Mouse (Mus musculus) hindbrain, embryonic 12.5 days (tissue): ENCODE results near the gene Rabggta. TPM values are rescaled to one million over a fixed set of nuclear protein-coding genes. Genes with fewer than 3 reads are reported as not detected.
A peak's percentile ranks its signal among the peaks of the same experiment; 100 is the strongest.

Source experiments
- ATAC-seq: fragments of 200-750 bp; cut with Nextera tagmentation; 2 replicates; pipeline ENCODE4 v1.8.0; 2017; ENCODE audit warnings: moderate TSS enrichment; ENCODE audit not compliant: low FRiP score
- H3K27ac ChIP-seq: fragments of 300-500 bp; sonication (generic); 2 replicates; pipeline ENCODE4 v1.5.1; 2016; ENCODE audit warnings: mild to moderate bottlenecking
- H3K27me3 ChIP-seq: fragments of 300-500 bp; sonication (generic); 2 replicates; pipeline ENCODE4 v1.6.1; 2016; ENCODE audit warnings: mild to moderate bottlenecking
- H3K36me3 ChIP-seq: fragments of 300-500 bp; sonication (generic); 2 replicates; pipeline ENCODE4 v1.6.1; 2016; ENCODE audit warnings: mild to moderate bottlenecking
- H3K4me1 ChIP-seq: fragments of 300-500 bp; sonication (generic); 2 replicates; pipeline ENCODE4 v1.6.1; 2016
- H3K4me2 ChIP-seq: fragments of 300-500 bp; sonication (generic); replicated peaks from 2 replicates; pipeline ENCODE4 v1.6.1; 2016; ENCODE audit warnings: mild to moderate bottlenecking
- H3K4me3 ChIP-seq: fragments of 300-500 bp; sonication (generic); 2 replicates; pipeline ENCODE4 v1.5.1; 2016; ENCODE audit warnings: mild to moderate bottlenecking
- H3K9ac ChIP-seq: fragments of 300-500 bp; sonication (generic); 2 replicates; pipeline ENCODE4 v1.6.1; 2016; ENCODE audit warnings: mild to moderate bottlenecking, moderate library complexity
- H3K9me3 ChIP-seq: fragments of 300-500 bp; sonication (generic); replicated peaks from 2 replicates; pipeline ENCODE4 v1.6.1; 2016; ENCODE audit warnings: mild to moderate bottlenecking
- WGBS: fragments of 180-500 bp; shearing (Covaris S2); methylation state at CpG from one replicate; pipeline ENCODE4 v1.1.7; 2016; 5-methylcytosine and 5-hydroxymethylcytosine counted together
- polyA plus RNA-seq: library from polyadenylated mRNA; unstranded; fragments of >200 nt; fragmentation: Nextera tagmentation; extraction: Ambion mirVana; gene quantifications from 2 replicates; pipeline ENCODE4 v1.2.1, GENCODE M21; 2016

Gene Rabggta
- polyA plus RNA-seq, 1 experiment from 2014 or later, result 38.1 TPM

DNA sequence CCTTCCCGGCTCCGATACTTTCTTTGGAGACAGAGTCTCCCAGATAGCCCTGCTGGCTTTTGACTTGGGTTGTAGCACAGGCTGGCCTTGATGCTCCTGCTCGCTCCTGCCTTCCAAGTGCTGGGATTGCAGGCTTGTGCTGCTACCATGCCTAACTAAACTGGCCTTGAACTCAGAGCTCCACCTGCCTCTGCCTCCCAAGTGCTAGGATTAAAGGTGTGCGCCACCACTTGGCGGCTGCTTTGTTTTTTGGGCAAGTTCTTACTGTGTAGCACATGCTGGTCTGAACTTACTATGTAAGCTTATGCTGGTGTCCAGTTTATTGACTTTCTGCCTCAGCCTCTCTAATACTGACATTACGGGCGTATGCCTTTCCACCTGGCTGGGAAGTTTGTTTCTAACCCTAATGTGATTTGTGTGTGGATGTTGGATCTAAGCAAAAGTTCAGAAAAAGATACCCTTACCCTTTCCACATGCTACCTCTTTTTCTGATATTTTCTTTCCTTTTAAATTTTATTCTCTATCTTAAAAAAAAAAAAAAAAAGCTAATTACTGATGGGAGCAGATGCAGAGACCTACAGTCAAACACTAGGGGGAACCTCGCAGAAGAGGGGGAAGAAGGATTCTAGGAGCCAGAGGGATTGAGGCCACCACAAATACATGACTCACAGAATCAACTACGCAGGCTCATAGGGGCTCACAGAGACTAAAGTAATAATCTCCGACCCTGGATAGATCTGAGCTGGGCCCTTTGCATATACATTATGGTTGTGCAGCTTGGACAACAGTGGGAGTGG lies 25.2 kb upstream of the Rabggta start:
- H3K36me3 ChIP-seq, result peaks cover 37% of the 10 kb centered on the region
- no peaks in the 10 kb centered on the region for H3K27me3 ChIP-seq
- WGBS, result 93% methylated on average over 10 of the region's 10 CpGs
- no peak for ATAC-seq
- H3K4me1 ChIP-seq, result peaks cover 24% of the 10 kb centered on the region
- peak overlapping the region; percentile 99 for H3K4me2 ChIP-seq
- no peak overlapping the region for H3K9ac ChIP-seq
- H3K4me3 ChIP-seq, result peak overlapping the region; percentile 93; the same call in 1 of the 2 replicates
- no peaks in the 10 kb centered on the region for H3K9me3 ChIP-seq
- no peak overlapping the region for H3K27ac ChIP-seq

DNA sequence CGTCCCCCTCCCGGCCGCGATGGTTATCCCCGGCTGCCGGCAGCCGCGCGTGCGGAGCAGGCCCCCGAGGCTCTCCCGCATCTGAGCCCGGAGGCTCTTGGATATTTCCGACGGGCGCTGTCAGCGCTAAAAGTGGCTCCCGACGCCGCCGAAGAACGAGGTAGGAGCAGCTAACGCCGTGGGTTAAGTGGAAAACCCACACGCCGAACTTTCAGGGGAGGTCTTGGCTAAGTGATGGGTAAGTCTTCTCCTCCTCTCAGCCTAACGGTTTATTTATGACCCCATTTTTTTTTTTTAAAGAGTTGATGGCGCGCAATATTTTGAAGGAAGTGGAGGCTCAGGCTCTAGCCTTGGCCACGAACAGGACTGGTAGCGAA lies 23.8 kb upstream of the Rabggta start:
- H3K27ac ChIP-seq, result 0 out of 2 replicates have a peak overlapping the region, but pooled peaks have one; percentile 17
- H3K36me3 ChIP-seq, result peaks cover 24% of the 10 kb centered on the region
- peak overlapping the region; percentile 93 for H3K4me3 ChIP-seq
- peak overlapping the region; percentile 83 for H3K9ac ChIP-seq
- no peak for ATAC-seq
- no peaks in the 10 kb centered on the region for H3K9me3 ChIP-seq
- WGBS, result 0% methylated on average over 31 of the region's 31 CpGs
- peaks cover 24% of the 10 kb centered on the region for H3K4me1 ChIP-seq
- H3K4me2 ChIP-seq, result peak overlapping the region; percentile 99
- no peaks in the 10 kb centered on the region for H3K27me3 ChIP-seq

DNA sequence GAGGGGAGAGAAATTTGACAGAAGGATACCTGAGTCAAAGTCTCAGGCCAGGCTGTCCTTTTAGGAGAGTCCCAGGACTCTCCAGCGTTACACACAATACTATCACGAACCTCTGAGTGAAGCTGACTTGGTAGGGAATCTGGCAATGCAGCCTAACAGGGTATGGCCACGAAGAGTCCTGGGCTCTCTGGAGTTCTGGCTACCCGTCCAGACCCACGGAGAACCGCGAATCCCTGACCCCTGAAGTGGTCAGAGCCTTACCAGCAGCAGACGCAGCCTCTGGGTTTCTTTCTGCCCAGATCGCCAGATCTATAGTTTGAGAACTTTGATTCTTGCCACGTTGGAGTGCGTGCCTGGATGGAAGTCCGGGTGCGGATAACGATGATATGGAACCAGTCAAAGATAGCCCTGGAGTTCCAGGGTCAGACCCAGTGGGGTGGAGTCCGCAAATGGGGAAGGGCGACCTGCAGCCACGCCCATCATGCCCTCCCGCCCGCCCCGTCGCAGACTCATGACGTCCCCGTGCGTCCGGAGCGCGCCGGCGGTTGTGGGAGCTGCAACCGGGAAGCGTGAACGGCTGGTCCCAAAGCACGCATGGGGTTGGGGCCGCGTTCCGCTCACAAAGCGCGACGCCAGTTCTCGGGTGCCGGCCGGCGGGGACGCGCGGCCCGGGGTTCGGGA lies 23.3 kb upstream of the Rabggta start, which contains the start of the genes Dhrs1 and Nop9:
Dhrs1 (minus strand) TSS at position 511 of the 681 bp plus-strand sequence.
Nop9 (plus strand) TSS at position 514 of the 681 bp plus-strand sequence.
- Histone ChIP-seq H3K9ac (peak within 1 kb of the TSS; percentile 83), H3K36me3 (peaks cover 21% of the 10 kb centered on the region), H3K4me3 (peak within 1 kb of the TSS; percentile 93), H3K4me1 (peaks cover 24% of the 10 kb centered on the region), H3K27me3 (no peaks in the 10 kb centered on the region), H3K9me3 (no peaks in the 10 kb centered on the region), H3K27ac (0 out of 2 replicates have a peak within 1 kb of the TSS, but pooled peaks have one; percentile 17), H3K4me2 (peak within 1 kb of the TSS; percentile 99)
- peak; percentile 84 for ATAC-seq
- WGBS, result 1% methylated on average over 48 of the region's 48 CpGs

DNA sequence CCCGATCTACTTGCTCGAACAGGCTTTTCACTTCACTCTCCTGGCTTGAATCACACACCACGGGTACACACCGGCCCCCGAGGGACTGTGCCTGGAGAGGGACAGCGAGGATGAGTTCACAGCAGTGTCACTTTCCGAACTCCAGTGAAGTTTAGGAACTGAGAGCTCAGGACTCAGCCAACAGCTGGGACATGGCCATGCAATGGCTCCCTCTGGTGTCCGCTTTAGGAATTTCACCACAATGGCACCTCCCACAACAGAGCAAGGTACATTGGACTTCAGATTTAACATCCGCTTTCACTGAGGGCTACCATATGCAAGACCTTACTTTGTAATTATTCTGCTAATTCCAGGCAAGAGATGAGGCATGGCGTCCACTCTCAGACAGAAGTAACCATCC lies 21.6 kb upstream of the Rabggta start:
- H3K4me1 ChIP-seq, result peaks cover 24% of the 10 kb centered on the region
- peak; percentile 55 for ATAC-seq
- H3K27me3 ChIP-seq, result no peaks in the 10 kb centered on the region
- no peak overlapping the region for H3K27ac ChIP-seq
- H3K4me3 ChIP-seq, result no peak overlapping the region
- 22% methylated on average over 10 of the region's 10 CpGs for WGBS
- H3K36me3 ChIP-seq, result peaks cover 23% of the 10 kb centered on the region
- H3K9me3 ChIP-seq, result no peaks in the 10 kb centered on the region
- H3K4me2 ChIP-seq, result no peak overlapping the region
- no peak overlapping the region for H3K9ac ChIP-seq

DNA sequence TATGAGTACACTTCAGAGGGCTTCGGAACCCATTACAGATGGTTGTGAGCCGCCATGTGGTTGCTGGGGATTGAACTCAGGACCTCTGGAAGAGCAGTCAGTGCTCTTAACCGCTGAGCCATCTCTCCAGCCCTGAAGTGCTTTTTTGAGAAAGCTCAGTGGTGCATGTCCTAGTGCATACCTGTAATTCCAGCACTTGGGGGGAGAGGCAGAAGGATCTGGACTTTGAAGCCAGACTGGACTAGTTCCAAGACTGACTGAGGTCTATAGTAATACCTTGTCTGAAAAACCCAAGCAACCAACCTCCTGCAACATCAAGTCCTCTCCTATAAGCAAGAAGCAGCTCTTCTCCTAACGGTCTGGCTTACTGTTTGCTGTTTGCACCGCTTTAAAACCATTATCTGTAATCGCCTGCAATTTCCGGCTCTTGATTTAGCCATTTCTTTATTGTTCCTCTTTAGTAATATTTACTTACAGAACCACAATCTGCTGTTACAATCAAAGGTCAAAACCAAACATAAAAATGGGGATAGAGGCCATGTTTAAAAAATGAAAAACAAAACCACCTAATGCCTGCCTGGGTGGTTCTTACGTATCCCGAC lies 15.1 kb upstream of the Rabggta start:
- 90% methylated on average over 9 of the region's 9 CpGs for WGBS
- H3K4me2 ChIP-seq, result no peak overlapping the region
- H3K9me3 ChIP-seq, result no peaks in the 10 kb centered on the region
- no peak overlapping the region for H3K9ac ChIP-seq
- H3K4me3 ChIP-seq, result no peak overlapping the region
- ATAC-seq, result no peak
- no peak overlapping the region for H3K27ac ChIP-seq
- H3K4me1 ChIP-seq, result no peaks in the 10 kb centered on the region
- H3K27me3 ChIP-seq, result no peaks in the 10 kb centered on the region
- H3K36me3 ChIP-seq, result peaks cover 25% of the 10 kb centered on the region

DNA sequence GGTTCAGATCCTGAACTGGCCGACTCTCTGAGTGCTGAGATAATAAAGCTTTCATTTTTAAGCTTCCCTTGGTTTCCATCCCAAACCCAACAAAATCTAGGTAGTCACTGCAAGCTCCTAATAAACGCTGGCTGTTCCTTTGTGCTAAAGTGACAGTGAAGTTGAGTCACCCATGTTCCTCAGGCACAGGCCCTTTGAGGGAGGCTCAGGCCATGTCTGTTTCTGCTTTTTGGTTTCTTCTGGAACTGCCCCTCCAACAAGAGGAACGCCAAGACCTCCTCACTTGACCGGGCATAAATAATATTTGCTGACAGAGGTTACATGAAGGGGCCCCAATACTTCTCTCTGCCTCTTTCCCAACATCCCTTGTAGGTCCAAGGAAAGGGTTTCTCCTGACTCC lies 13.7 kb upstream of the Rabggta start:
- H3K4me3 ChIP-seq, result no peak overlapping the region
- peaks cover 25% of the 10 kb centered on the region for H3K36me3 ChIP-seq
- no peak overlapping the region for H3K27ac ChIP-seq
- H3K9ac ChIP-seq, result no peak overlapping the region
- no peak for ATAC-seq
- no peaks in the 10 kb centered on the region for H3K27me3 ChIP-seq
- H3K4me2 ChIP-seq, result no peak overlapping the region
- no peaks in the 10 kb centered on the region for H3K9me3 ChIP-seq
- no peaks in the 10 kb centered on the region for H3K4me1 ChIP-seq
- WGBS, result 81% methylated on average over 4 of the region's 4 CpGs

DNA sequence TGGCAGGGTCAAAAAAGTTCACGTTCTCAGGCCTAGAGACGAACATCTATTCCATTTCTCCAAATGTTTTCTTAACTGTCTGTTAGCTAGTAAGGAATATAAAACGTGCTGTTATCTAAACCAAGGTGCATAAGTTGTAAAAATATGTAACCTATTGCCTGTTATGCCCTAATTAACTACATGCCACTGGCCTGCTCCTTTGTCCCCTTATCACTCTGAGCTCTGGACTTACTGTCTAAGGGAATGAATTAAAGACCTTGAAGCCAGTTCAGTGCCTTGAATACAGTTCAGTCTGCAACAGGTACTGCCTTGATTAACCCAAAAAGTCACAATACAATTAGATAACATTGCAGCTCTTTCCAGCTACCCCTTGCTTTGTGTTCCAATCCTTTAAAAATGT lies 13.3 kb upstream of the Rabggta start:
- Histone ChIP-seq H3K4me1 (no peaks in the 10 kb centered on the region), H3K36me3 (peaks cover 24% of the 10 kb centered on the region), H3K4me2 (no peak overlapping the region), H3K4me3 (no peak overlapping the region), H3K27me3 (no peaks in the 10 kb centered on the region), H3K9me3 (no peaks in the 10 kb centered on the region), H3K27ac (no peak overlapping the region), H3K9ac (no peak overlapping the region)
- 81% methylated on average over 3 of the region's 3 CpGs for WGBS
- no peak for ATAC-seq

DNA sequence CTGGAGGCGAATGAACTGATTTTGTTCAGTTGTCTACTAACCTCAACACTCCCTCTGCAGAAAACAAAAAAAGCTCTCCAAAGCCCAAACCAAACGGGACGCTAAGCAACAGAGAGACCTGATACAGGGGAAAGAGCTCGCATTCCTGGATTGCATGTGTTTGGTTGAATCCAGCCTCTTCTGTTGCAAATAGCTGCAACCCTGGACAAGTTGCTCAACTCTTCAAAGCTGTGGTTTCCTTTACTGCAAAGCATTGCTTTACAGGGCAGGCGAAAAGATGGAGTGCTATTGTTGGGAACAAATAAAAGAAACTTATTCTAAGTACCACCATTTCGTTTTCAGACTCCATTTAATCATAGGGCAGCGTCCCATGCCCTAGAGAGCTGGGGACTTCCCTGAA lies 12.8 kb upstream of the Rabggta start:
- 76% methylated on average over 7 of the region's 7 CpGs for WGBS
- Histone ChIP-seq H3K27ac (no peak overlapping the region), H3K27me3 (no peaks in the 10 kb centered on the region; the same call in 1 of the 2 replicates), H3K4me2 (no peak overlapping the region), H3K9ac (no peak overlapping the region), H3K4me1 (no peaks in the 10 kb centered on the region), H3K36me3 (peaks cover 20% of the 10 kb centered on the region), H3K4me3 (no peak overlapping the region), H3K9me3 (no peaks in the 10 kb centered on the region)
- ATAC-seq, result no peak

DNA sequence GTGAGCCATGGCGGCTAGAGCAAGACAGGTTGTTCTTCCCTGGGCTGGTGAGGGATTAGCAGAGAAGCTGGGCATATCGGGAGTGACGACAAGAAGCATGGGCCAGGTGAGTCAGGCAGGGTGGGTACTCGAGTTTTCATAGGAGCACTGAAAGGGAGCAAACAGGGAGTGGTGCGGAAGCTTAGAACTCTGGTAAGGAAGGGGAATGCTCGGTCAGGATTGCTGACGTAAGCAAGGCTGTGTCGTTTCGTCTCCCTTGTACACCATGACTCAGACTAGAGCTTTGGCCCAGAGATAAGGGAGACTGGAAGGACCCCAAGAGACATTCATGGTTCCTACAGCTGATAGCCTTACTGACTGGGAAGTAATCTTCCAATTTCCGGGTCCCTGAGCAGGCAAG lies 11.8 kb upstream of the Rabggta start:
- no peaks in the 10 kb centered on the region; the same call in 1 of the 2 replicates for H3K27me3 ChIP-seq
- H3K36me3 ChIP-seq, result peaks cover 10% of the 10 kb centered on the region
- H3K4me3 ChIP-seq, result no peak overlapping the region
- ATAC-seq, result no peak
- no peaks in the 10 kb centered on the region for H3K4me1 ChIP-seq
- no peak overlapping the region for H3K4me2 ChIP-seq
- H3K9ac ChIP-seq, result no peak overlapping the region
- H3K9me3 ChIP-seq, result no peaks in the 10 kb centered on the region
- no peak overlapping the region for H3K27ac ChIP-seq
- WGBS, result 84% methylated on average over 10 of the region's 10 CpGs

DNA sequence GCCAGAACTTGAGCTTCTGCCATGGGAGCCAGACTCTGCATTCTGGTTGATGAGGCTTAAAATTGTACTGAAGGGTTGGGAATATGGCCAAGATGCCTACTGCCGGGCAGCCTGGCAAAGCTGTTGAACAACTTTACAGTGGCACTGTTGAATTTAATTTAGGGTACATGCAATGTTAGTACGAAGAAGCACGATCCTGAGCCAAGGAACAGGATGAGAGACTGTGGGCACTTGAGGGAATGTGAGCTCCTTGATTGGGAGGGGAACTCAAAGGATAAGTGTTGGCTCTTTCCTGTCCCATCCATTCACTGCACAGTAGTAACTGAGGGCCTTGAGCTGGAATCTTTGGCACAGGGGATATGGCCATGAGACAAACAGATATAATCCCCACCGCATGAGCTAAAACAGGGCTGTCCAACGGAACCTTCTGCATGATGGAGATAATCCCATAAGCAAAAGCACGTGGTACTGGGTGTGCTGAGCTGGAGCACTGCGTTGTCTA lies 8.5 kb upstream of the Rabggta start:
- no peak for ATAC-seq
- H3K4me3 ChIP-seq, result no peak overlapping the region
- H3K4me2 ChIP-seq, result no peak overlapping the region
- H3K9me3 ChIP-seq, result no peaks in the 10 kb centered on the region
- H3K36me3 ChIP-seq, result no peaks in the 10 kb centered on the region
- no peaks in the 10 kb centered on the region; the same call in 1 of the 2 replicates for H3K27me3 ChIP-seq
- no peak overlapping the region for H3K27ac ChIP-seq
- no peaks in the 10 kb centered on the region for H3K4me1 ChIP-seq
- no peak overlapping the region for H3K9ac ChIP-seq
- 84% methylated on average over 7 of the region's 7 CpGs for WGBS

DNA sequence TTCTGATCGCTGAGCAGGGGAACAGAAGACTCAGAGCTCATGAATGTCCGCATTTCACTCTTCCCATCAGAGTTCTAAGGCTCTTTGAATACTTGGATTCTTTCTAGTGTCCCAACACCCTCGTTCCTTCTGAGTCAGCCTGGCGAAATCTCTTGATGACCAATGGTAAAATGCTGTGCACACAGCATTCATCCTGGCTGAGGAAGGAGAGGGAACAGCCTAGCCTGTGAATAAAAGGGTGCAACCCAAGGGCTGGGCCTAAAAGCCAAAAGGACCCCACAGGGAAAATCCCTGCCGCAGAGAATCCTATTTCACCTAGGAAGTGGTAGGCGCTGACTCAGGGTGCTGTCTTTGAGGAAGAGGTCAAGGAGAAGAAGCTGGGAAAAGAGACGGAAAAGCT lies 8.1 kb upstream of the Rabggta start:
- H3K4me3 ChIP-seq, result no peak overlapping the region
- H3K9ac ChIP-seq, result no peak overlapping the region
- H3K9me3 ChIP-seq, result no peaks in the 10 kb centered on the region
- H3K4me1 ChIP-seq, result no peaks in the 10 kb centered on the region
- no peak for ATAC-seq
- no peak overlapping the region for H3K4me2 ChIP-seq
- 77% methylated on average over 7 of the region's 7 CpGs for WGBS
- no peaks in the 10 kb centered on the region; the same call in 1 of the 2 replicates for H3K27me3 ChIP-seq
- H3K36me3 ChIP-seq, result no peaks in the 10 kb centered on the region
- H3K27ac ChIP-seq, result no peak overlapping the region
